Comparison of ENCODE assay signal across 25 mouse cellular contexts in genomic region chr15:50108913-50109312, GRCm38 (mm10).
A peak's percentile ranks its signal among the peaks of the same experiment; 100 is the strongest.
DNase-seq lines count a peak whose midpoint lies in the region; ATAC-seq and TF ChIP-seq lines count a peak whose summit lies in the region.
"Had no signal": no experiment of that assay in that cellular context is flagged by ENCODE, and none has a peak within 500 bp of the region (broad histone marks: within the 10 kb centered on the region; RNA-seq: fewer than 3 reads in every experiment).

No protein-coding gene starts in this region.

- intact Hi-C loops in left cerebral cortex, postnatal 4 days (cut with DNase I) = no loop called here

- no peak for TF ChIP-seq POLR2A in liver, adult 2 months (IDR thresholded peaks at IDR 0.05; ENCODE audit: extremely low read depth, insufficient read depth, low read length)
- TF ChIP-seq POLR2A in MEL (IDR thresholded peaks at IDR 0.05; ENCODE audit: control insufficient read depth in 1 of 2, insufficient read depth in 1 of 2, low read depth in 1 of 2, low read length in 2 of 2, poor library complexity in 1 of 2) = no peak

- 71% methylated on average over 3 of the region's 3 CpGs for WGBS in liver, adult 2 months
- WGBS in liver, embryonic 11.5 days = 36% methylated on average over 3 of the region's 3 CpGs
- 90% methylated on average over 3 of the region's 3 CpGs for WGBS in midbrain, embryonic 11.5 days

- no peak; a peak in 1 of 4 replicates for TF ChIP-seq EP300 in MEL (IDR thresholded peaks at IDR 0.05; ENCODE audit: low read depth in 1 of 2, low read length in 2 of 2)

- TF ChIP-seq CTCF in liver, adult 2 months (IDR thresholded peaks at IDR 0.05; ENCODE audit: low read depth, low read length) = no peak
- no peak for TF ChIP-seq CTCF in MEL (IDR thresholded peaks at IDR 0.05 in 2 of 3, conservative IDR thresholded peaks at IDR 0.05 in 1 of 3; ENCODE audit: control insufficient read depth in 1 of 3, insufficient read depth in 1 of 3, low read depth in 2 of 3, low read length in 3 of 3, poor library complexity in 1 of 3, severe bottlenecking in 1 of 3)

- ATAC-seq in liver, embryonic 11.5 days (replicated peaks; ENCODE audit: low FRiP score) = no peak
- peak; percentile 98 for ATAC-seq in megakaryocyte progenitor cell, adult 5-6 weeks (replicated peaks; ENCODE audit: poor library complexity)
- ATAC-seq in midbrain, embryonic 11.5 days (ENCODE audit: low FRiP score) = no peak
- ATAC-seq: forebrain, embryonic 15.5 days; intestine, embryonic 16.5 days had no signal

- TF ChIP-seq RAD21 in MEL (IDR thresholded peaks at IDR 0.05; ENCODE audit: low read depth, low read length) = no peak

- H3K4me1 ChIP-seq in liver, adult 2 months (ENCODE audit: control insufficient read depth, insufficient read depth, low read length) = no peaks in the 10 kb centered on the region
- H3K4me1 ChIP-seq in liver, embryonic 11.5 days (replicated peaks; ENCODE audit: control insufficient read depth, insufficient read depth, low read length) = no peaks in the 10 kb centered on the region
- H3K4me1 ChIP-seq in MEL (ENCODE audit: control insufficient read depth in 1 of 2, insufficient read depth in 2 of 2, low read length in 2 of 2) = no peaks in the 10 kb centered on the region
- no peaks in the 10 kb centered on the region for H3K4me1 ChIP-seq in midbrain, embryonic 11.5 days (ENCODE audit: control insufficient read depth, insufficient read depth, low read length)
- H3K4me1 ChIP-seq: embryonic facial prominence, embryonic 13.5 days; forebrain, embryonic 10.5 days; forebrain, embryonic 15.5 days; hindbrain, embryonic 13.5 days; liver, embryonic 15.5 days; midbrain, embryonic 12.5 days had no signal

- no peaks in the 10 kb centered on the region for H3K9me3 ChIP-seq in liver, embryonic 11.5 days (ENCODE audit: control insufficient read depth, low read length)
- no peaks in the 10 kb centered on the region for H3K9me3 ChIP-seq in MEL (replicated peaks; ENCODE audit: insufficient read depth, low read length)
- no peaks in the 10 kb centered on the region for H3K9me3 ChIP-seq in midbrain, embryonic 11.5 days (ENCODE audit: control insufficient read depth, low read length)
- H3K9me3 ChIP-seq: embryonic facial prominence, embryonic 13.5 days; forebrain, embryonic 10.5 days; forebrain, embryonic 15.5 days; hindbrain, embryonic 13.5 days; liver, embryonic 15.5 days; midbrain, embryonic 12.5 days had no signal

- DNase-seq in liver, adult 2 months (ENCODE audit: extremely low read depth, low read depth, low spot score) = peak; percentile 19
- no peak for DNase-seq in liver, embryonic 11.5 days (ENCODE audit: low spot score)
- DNase-seq in MEL (ENCODE audit: low read depth, low spot score) = peak; percentile 20
- peak; percentile 5 for DNase-seq in brain, adult 2 months (ENCODE audit: low read depth, low spot score)
- DNase-seq in midbrain, embryonic 11.5 days (ENCODE audit: low spot score, missing footprints) = no peak
- DNase-seq in left cerebral cortex, postnatal 4 days = no peak
- DNase-seq: adrenal gland, adult 8-10 months; B cell, adult 2 months; cerebellum, adult 11 months; cerebellum, adult 9-10 months; cerebellum, postnatal 36 days; heart, postnatal 36 days; kidney, adult 9 months; kidney, postnatal 14 days; lung, postnatal 10 days had no signal

- no peak overlapping the region for H3K4me2 ChIP-seq in liver, embryonic 11.5 days
- H3K4me2 ChIP-seq in midbrain, embryonic 11.5 days = no peak overlapping the region
- H3K4me2 ChIP-seq: embryonic facial prominence, embryonic 13.5 days; forebrain, embryonic 15.5 days; heart, embryonic 11.5 days; hindbrain, embryonic 13.5 days; liver, embryonic 15.5 days; midbrain, embryonic 12.5 days had no signal

- H3K79me2 ChIP-seq in liver, adult 2 months (ENCODE audit: control insufficient read depth, insufficient read depth, low read length) = no peaks in the 10 kb centered on the region
- no peaks in the 10 kb centered on the region for H3K79me2 ChIP-seq in MEL (ENCODE audit: control insufficient read depth, insufficient read depth, low read length, poor library complexity)

- H3K27ac ChIP-seq in liver, adult 2 months (replicated peaks; ENCODE audit: insufficient read depth, low read depth, low read length) = no peak overlapping the region
- H3K27ac ChIP-seq in liver, embryonic 11.5 days (ENCODE audit: low read depth, low read length) = no peak overlapping the region
- no peak overlapping the region for H3K27ac ChIP-seq in MEL (ENCODE audit: control insufficient read depth, low read depth, low read length)
- H3K27ac ChIP-seq in midbrain, embryonic 11.5 days (ENCODE audit: low read depth, low read length) = no peak overlapping the region
- H3K27ac ChIP-seq: embryonic facial prominence, embryonic 13.5 days; forebrain, embryonic 10.5 days; forebrain, embryonic 15.5 days; hindbrain, embryonic 13.5 days; left cerebral cortex, adult 2 months; liver, embryonic 15.5 days; midbrain, embryonic 12.5 days had no signal

- H3K27me3 ChIP-seq in liver, adult 2 months (ENCODE audit: control insufficient read depth, insufficient read depth, low read length) = no peaks in the 10 kb centered on the region
- no peaks in the 10 kb centered on the region for H3K27me3 ChIP-seq in liver, embryonic 11.5 days (replicated peaks; ENCODE audit: control insufficient read depth, insufficient read depth, low read length)
- H3K27me3 ChIP-seq in MEL (ENCODE audit: control insufficient read depth in 1 of 2, insufficient read depth in 2 of 2, low read length in 2 of 2) = no peaks in the 10 kb centered on the region
- H3K27me3 ChIP-seq in midbrain, embryonic 11.5 days (ENCODE audit: control insufficient read depth, insufficient read depth, low read length) = no peaks in the 10 kb centered on the region
- H3K27me3 ChIP-seq: embryonic facial prominence, embryonic 13.5 days; forebrain, embryonic 15.5 days; hindbrain, embryonic 13.5 days; liver, embryonic 15.5 days; midbrain, embryonic 12.5 days had no signal

- no peak overlapping the region for H3K4me3 ChIP-seq in liver, adult 2 months (ENCODE audit: insufficient read depth, low read depth, low read length)
- no peak overlapping the region for H3K4me3 ChIP-seq in liver, embryonic 11.5 days (ENCODE audit: low read depth, low read length)
- H3K4me3 ChIP-seq in MEL (ENCODE audit: control insufficient read depth in 1 of 2, insufficient read depth in 1 of 2, low read depth in 2 of 2, low read length in 2 of 2) = no peak overlapping the region
- H3K4me3 ChIP-seq in midbrain, embryonic 11.5 days (ENCODE audit: low read depth, low read length) = no peak overlapping the region
- H3K4me3 ChIP-seq: embryonic facial prominence, embryonic 13.5 days; forebrain, embryonic 10.5 days; forebrain, embryonic 15.5 days; hindbrain, embryonic 13.5 days; left cerebral cortex, adult 2 months; liver, embryonic 15.5 days; midbrain, embryonic 12.5 days had no signal

- no peaks in the 10 kb centered on the region for H3K36me3 ChIP-seq in liver, adult 2 months (ENCODE audit: control insufficient read depth, insufficient read depth, low read length)
- no peaks in the 10 kb centered on the region for H3K36me3 ChIP-seq in liver, embryonic 11.5 days (ENCODE audit: control insufficient read depth, insufficient read depth, low read length)
- H3K36me3 ChIP-seq in MEL (ENCODE audit: control insufficient read depth in 1 of 2, insufficient read depth in 2 of 2, low read length in 2 of 2) = no peaks in the 10 kb centered on the region; a peak in 1 of 4 replicates
- no peaks in the 10 kb centered on the region for H3K36me3 ChIP-seq in midbrain, embryonic 11.5 days (ENCODE audit: control insufficient read depth, insufficient read depth, low read length)
- H3K36me3 ChIP-seq: embryonic facial prominence, embryonic 13.5 days; forebrain, embryonic 10.5 days; forebrain, embryonic 15.5 days; hindbrain, embryonic 13.5 days; liver, embryonic 15.5 days; midbrain, embryonic 12.5 days had no signal

- no peak overlapping the region for H3K9ac ChIP-seq in liver, adult 2 months (ENCODE audit: low read depth, low read length)
- no peak overlapping the region for H3K9ac ChIP-seq in liver, embryonic 11.5 days (ENCODE audit: low read depth, low read length)
- H3K9ac ChIP-seq in MEL (ENCODE audit: control insufficient read depth, low read depth, low read length, poor library complexity, severe bottlenecking) = no peak overlapping the region
- H3K9ac ChIP-seq in midbrain, embryonic 11.5 days (ENCODE audit: low read length) = no peak overlapping the region
- H3K9ac ChIP-seq: embryonic facial prominence, embryonic 13.5 days; forebrain, embryonic 15.5 days; hindbrain, embryonic 13.5 days; liver, embryonic 15.5 days; midbrain, embryonic 12.5 days had no signal

TF ChIP-seq in MEL, 35 proteins besides CTCF, POLR2A, EP300 and RAD21:
- TF ChIP-seq RCOR1 (IDR thresholded peaks at IDR 0.05; ENCODE audit: low read depth, low read length) (no peak), ETS1 (IDR thresholded peaks at IDR 0.05; ENCODE audit: low read depth, low read length) (no peak), USF1 (IDR thresholded peaks at IDR 0.05; ENCODE audit: low read depth, low read length) (no peak), ELF1 (IDR thresholded peaks at IDR 0.05; ENCODE audit: low read depth, low read length) (no peak), ZMIZ1 (IDR thresholded peaks at IDR 0.05; ENCODE audit: low read depth, low read length) (no peak), SIN3A (IDR thresholded peaks at IDR 0.05; ENCODE audit: low read length) (no peak), TBP (IDR thresholded peaks at IDR 0.05; ENCODE audit: low read depth, low read length) (no peak), POLR2AphosphoS2 (IDR thresholded peaks at IDR 0.05; ENCODE audit: low read length) (no peak)

Comparison
In these comparisons a context has a peak if more than half of its experiments do, and no peak if none do; other contexts are left out.
1. DNase-seq: peak in liver, adult 2 months (single experiment), MEL (single experiment) and brain, adult 2 months (single experiment); none in liver, embryonic 11.5 days (single experiment), midbrain, embryonic 11.5 days (single experiment) and left cerebral cortex, postnatal 4 days (single experiment).